Mouse (Mus musculus): ENCODE results near the gene Majin.

Gene Majin

GRCm38 (mm10) chr19:6184131-6184530, at the start of gene Majin:
Gene Majin (plus strand): TSS chr19:6184388.
- DNase-seq (ENCODE audit: low spot score in 2 of 2), result no peak

GRCm38 (mm10) chr19:6136397-6136796, 47.8 kb upstream of the Majin start:
- no peak for DNase-seq (ENCODE audit: low spot score in 2 of 2)

- no peak for DNase-seq (ENCODE audit: low spot score in 2 of 2)
Observed at GRCm38 (mm10) chr19:6139701-6140100, 44.5 kb upstream of the Majin start.

- DNase-seq (ENCODE audit: low spot score in 2 of 2), result no peak
Observed at GRCm38 (mm10) chr19:6140374-6140677, 43.9 kb upstream of the Majin start.

GRCm38 (mm10) chr19:6140678-6141393, 43.4 kb upstream of the Majin start, which contains the start of gene Batf2:
Gene Batf2 (plus strand): TSS chr19:6140983.
- peak; percentile 92 to 93 for DNase-seq (ENCODE audit: low spot score in 2 of 2)

- DNase-seq (ENCODE audit: low spot score in 2 of 2), result peak; percentile 76 to 86
Observed at GRCm38 (mm10) chr19:6141394-6141749, 42.8 kb upstream of the Majin start, which contains the start of gene Arl2. Gene Arl2 (minus strand): TSS chr19:6141548.

- no peak for DNase-seq (ENCODE audit: low spot score in 2 of 2)
Observed at GRCm38 (mm10) chr19:6144842-6145241, 39.3 kb upstream of the Majin start.

- no peak for DNase-seq (ENCODE audit: low spot score in 2 of 2)
Observed at GRCm38 (mm10) chr19:6155174-6155573, 29.0 kb upstream of the Majin start.

- DNase-seq (ENCODE audit: low spot score in 2 of 2), result no peak
Observed at GRCm38 (mm10) chr19:6156372-6156771, 27.8 kb upstream of the Majin start.

GRCm38 (mm10) chr19:6157220-6157619, 27.0 kb upstream of the Majin start:
- DNase-seq (ENCODE audit: low spot score in 2 of 2), result no peak

GRCm38 (mm10) chr19:6163872-6164547, 20.2 kb upstream of the Majin start:
- no peak for DNase-seq (ENCODE audit: low spot score in 2 of 2)

- no peak for DNase-seq (ENCODE audit: low spot score in 2 of 2)
Observed at GRCm38 (mm10) chr19:6166750-6167149, 17.4 kb upstream of the Majin start.

GRCm38 (mm10) chr19:6171215-6171614, 13.0 kb upstream of the Majin start:
- no peak for DNase-seq (ENCODE audit: low spot score in 2 of 2)

- no peak for DNase-seq (ENCODE audit: low spot score in 2 of 2)
Observed at GRCm38 (mm10) chr19:6174771-6175170, 9.4 kb upstream of the Majin start.

GRCm38 (mm10) chr19:6178775-6179174, 5.4 kb upstream of the Majin start:
- no peak for DNase-seq (ENCODE audit: low spot score in 2 of 2)

GRCm38 (mm10) chr19:6181629-6182028, 2.6 kb upstream of the Majin start:
- no peak for DNase-seq (ENCODE audit: low spot score in 2 of 2)

- DNase-seq (ENCODE audit: low spot score in 2 of 2), result no peak
Observed at GRCm38 (mm10) chr19:6182534-6182933, 1.7 kb upstream of the Majin start.

- no peak for DNase-seq (ENCODE audit: low spot score in 2 of 2)
Observed at GRCm38 (mm10) chr19:6204265-6204664, 20.1 kb downstream of the Majin start.

- DNase-seq (ENCODE audit: low spot score in 2 of 2), result no peak
Observed at GRCm38 (mm10) chr19:6206716-6207115, 22.5 kb downstream of the Majin start.

GRCm38 (mm10) chr19:6216046-6216705, 32.0 kb downstream of the Majin start:
- DNase-seq (ENCODE audit: low spot score in 2 of 2), result no peak

GRCm38 (mm10) chr19:6218606-6219005, 34.4 kb downstream of the Majin start:
- no peak for DNase-seq (ENCODE audit: low spot score in 2 of 2)

- DNase-seq (ENCODE audit: low spot score in 2 of 2), result no peak
Observed at GRCm38 (mm10) chr19:6226135-6226534, 41.9 kb downstream of the Majin start, which contains the start of gene Gpha2. Gene Gpha2 (plus strand): TSS chr19:6226380.

- DNase-seq (ENCODE audit: low spot score in 2 of 2), result no peak
Observed at GRCm38 (mm10) chr19:6226763-6227162, 42.6 kb downstream of the Majin start.
